Mouse (Mus musculus) embryonic fibroblast, embryonic 13.5 days (primary cell): ENCODE measurements around the gene Ankrd52. TPM values are rescaled to one million over a fixed set of nuclear protein-coding genes. Genes with fewer than 3 reads are reported as not detected.

Experiments used
- H3K27ac ChIP-seq: 2 replicates; pipeline ENCODE4 v1.5.1; 2012; ENCODE audit warnings: low read length, control low read depth, inconsistent platforms; ENCODE audit not compliant: insufficient read depth
- H3K4me1 ChIP-seq: 2 replicates; pipeline ENCODE4 v1.6.1; 2011; ENCODE audit warnings: low read length; ENCODE audit not compliant: control insufficient read depth, insufficient read depth
- H3K4me3 ChIP-seq: 2 replicates; pipeline ENCODE4 v1.5.1; 2011; ENCODE audit warnings: mild to moderate bottlenecking, control low read depth, low read length; ENCODE audit not compliant: insufficient read depth
- CTCF ChIP-seq: IDR thresholded peaks from 2 replicates; pipeline ENCODE4 v1.5.1; 2011; ENCODE audit warnings: mild to moderate bottlenecking, control low read depth, low read length, moderate library complexity, borderline replicate concordance; ENCODE audit not compliant: insufficient read depth
- POLR2A ChIP-seq: IDR thresholded peaks from 2 replicates; pipeline ENCODE4 v1.6.1; 2011; ENCODE audit warnings: low read depth, mild to moderate bottlenecking, control low read depth, low read length, moderate library complexity
- polyA plus RNA-seq: library from polyadenylated mRNA; stranded (reverse); fragments of >200 nt; gene quantifications from 2 replicates; pipeline ENCODE4 v1.2.4, GENCODE M21; 2011; ENCODE audit warnings: low read depth; ENCODE audit not compliant: missing spikeins, insufficient read length

Ankrd52 gene
- polyA plus RNA-seq, 1 experiment: 59.1 TPM

- TF ChIP-seq POLR2A: peak; percentile 92
- TF ChIP-seq CTCF: no peak
- H3K27ac ChIP-seq: peak within 1 kb of the TSS; percentile 91
- H3K4me3 ChIP-seq: peak within 1 kb of the TSS; percentile 86
- H3K4me1 ChIP-seq: peaks cover 13% of the 10 kb centered on the region
Observed at GRCm38 (mm10) chr10:128411211-128412054, 34.5 kb downstream of the Ankrd52 start, which contains the start of the genes Nabp2 and Rnf41. Gene Nabp2, minus strand, starts transcription at chr10:128411492. Gene Rnf41, plus strand, starts transcription at chr10:128411657.

- TF ChIP-seq POLR2A (no peak), CTCF (no peak)
- Histone ChIP-seq H3K4me3 (peak overlapping the region; percentile 86), H3K4me1 (peaks cover 13% of the 10 kb centered on the region), H3K27ac (peak overlapping the region; percentile 41)
Observed at GRCm38 (mm10) chr10:128412055-128412381, 35.1 kb downstream of the Ankrd52 start.

- Histone ChIP-seq H3K27ac (no peak overlapping the region), H3K4me1 (peaks cover 13% of the 10 kb centered on the region), H3K4me3 (peak overlapping the region; percentile 86)
- no peak for TF ChIP-seq CTCF
- no peak for TF ChIP-seq POLR2A
Observed at GRCm38 (mm10) chr10:128412558-128412957, 35.6 kb downstream of the Ankrd52 start.

- TF ChIP-seq CTCF: no peak
- no peak for TF ChIP-seq POLR2A
- peak overlapping the region; percentile 86 for H3K4me3 ChIP-seq
- H3K27ac ChIP-seq: no peak overlapping the region
- peaks cover 13% of the 10 kb centered on the region for H3K4me1 ChIP-seq
Observed at GRCm38 (mm10) chr10:128413076-128413475, 36.2 kb downstream of the Ankrd52 start.

- TF ChIP-seq CTCF (no peak), POLR2A (no peak)
- Histone ChIP-seq H3K4me3 (no peak overlapping the region), H3K27ac (no peak overlapping the region)
Observed at GRCm38 (mm10) chr10:128414848-128415247, 37.9 kb downstream of the Ankrd52 start.

GRCm38 (mm10) chr10:128422426-128422825 lies 45.5 kb downstream of the Ankrd52 start:
- no peak overlapping the region for H3K27ac ChIP-seq
- H3K4me3 ChIP-seq: no peak overlapping the region
- no peaks in the 10 kb centered on the region for H3K4me1 ChIP-seq
- TF ChIP-seq CTCF (no peak), POLR2A (no peak)

More at GRCm38 (mm10) chr10:128414848-128415247, 37.9 kb downstream of the Ankrd52 start:
- peaks cover 10% of the 10 kb centered on the region for H3K4me1 ChIP-seq

- no peak for TF ChIP-seq CTCF
- TF ChIP-seq POLR2A: no peak
- H3K4me1 ChIP-seq: no peaks in the 10 kb centered on the region
- H3K4me3 ChIP-seq: no peak overlapping the region
- H3K27ac ChIP-seq: no peak overlapping the region
Observed at GRCm38 (mm10) chr10:128424604-128425003, 47.7 kb downstream of the Ankrd52 start.

- no peaks in the 10 kb centered on the region for H3K4me1 ChIP-seq
- no peak overlapping the region for H3K27ac ChIP-seq
- TF ChIP-seq POLR2A (no peak), CTCF (no peak)
- H3K4me3 ChIP-seq: no peak overlapping the region
Observed at GRCm38 (mm10) chr10:128425260-128425659, 48.3 kb downstream of the Ankrd52 start.

- no peak overlapping the region for H3K4me3 ChIP-seq
- no peaks in the 10 kb centered on the region for H3K4me1 ChIP-seq
- no peak for TF ChIP-seq CTCF
- no peak for TF ChIP-seq POLR2A
- no peak overlapping the region for H3K27ac ChIP-seq
Observed at GRCm38 (mm10) chr10:128429052-128429451, 52.1 kb downstream of the Ankrd52 start.

- Histone ChIP-seq H3K27ac (no peak overlapping the region), H3K4me3 (no peak overlapping the region), H3K4me1 (no peaks in the 10 kb centered on the region)
- TF ChIP-seq CTCF (no peak), POLR2A (no peak)
Observed at GRCm38 (mm10) chr10:128429454-128429853, 52.5 kb downstream of the Ankrd52 start.

GRCm38 (mm10) chr10:128433417-128433816 lies 56.5 kb downstream of the Ankrd52 start:
- Histone ChIP-seq H3K4me1 (no peaks in the 10 kb centered on the region), H3K4me3 (no peak overlapping the region), H3K27ac (no peak overlapping the region)
- TF ChIP-seq CTCF: no peak
- TF ChIP-seq POLR2A: no peak
